Mouse (Mus musculus): ENCODE data around the gene Dydc2. TPM values are rescaled to one million over a fixed set of nuclear protein-coding genes. Genes with fewer than 3 reads are reported as not detected.

Gene Dydc2
- total RNA-seq, 2 experiments from 2014 or later = 0.80 to 0.90 TPM

DNA sequence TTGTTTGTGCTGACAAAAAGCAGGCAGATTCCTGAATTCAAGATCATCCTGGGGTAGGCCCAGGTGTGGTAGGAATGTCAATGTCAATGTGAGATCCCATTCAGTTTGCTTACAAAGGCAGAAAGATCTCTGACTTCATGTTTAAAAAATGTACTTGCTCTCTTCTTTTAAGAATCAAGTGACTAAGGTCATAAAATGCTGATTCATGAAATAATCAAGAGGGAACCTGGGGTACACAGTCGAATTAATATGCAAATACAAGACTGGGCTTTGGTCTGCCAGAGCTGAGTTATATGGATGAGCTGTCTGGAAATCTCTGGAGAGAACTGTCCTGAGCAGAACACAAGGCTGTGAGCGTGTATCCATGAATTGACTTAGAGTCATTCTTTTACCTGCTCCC is 21.6 kb downstream of the Dydc2 start:
- DNase-seq (ENCODE audit: low spot score in 2 of 2) = no peak

DNA sequence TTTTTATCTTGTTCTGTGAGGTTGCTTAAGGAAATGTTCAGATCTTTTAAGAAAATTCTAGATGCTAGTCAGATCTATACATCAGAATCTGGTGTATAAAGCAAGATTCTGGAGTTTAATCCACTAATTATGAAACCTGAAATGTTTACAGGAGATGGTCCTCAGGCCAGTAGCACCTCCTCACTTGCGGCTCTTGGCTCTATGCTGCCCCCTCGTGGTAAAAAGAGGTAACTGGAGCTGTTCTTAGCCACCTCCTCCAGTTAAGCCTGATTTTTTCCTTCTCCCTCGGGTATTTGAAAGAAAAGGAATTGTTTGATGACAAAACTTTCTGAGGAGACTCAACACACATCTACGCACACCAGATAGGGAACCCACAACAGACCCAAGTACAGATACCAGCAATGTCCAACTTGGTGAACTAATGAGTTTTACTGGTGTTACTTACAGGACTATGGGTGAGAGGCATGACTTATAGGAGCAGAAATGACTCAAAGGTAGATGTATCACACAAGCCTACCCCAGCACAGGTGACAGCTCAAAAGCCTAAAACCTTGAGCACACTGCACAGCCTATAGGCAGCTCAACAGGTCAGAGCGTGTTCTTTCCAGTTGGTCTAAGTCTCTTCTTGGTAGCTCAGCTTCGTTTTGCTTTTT is 33.7 kb downstream of the Dydc2 start:
- peak; percentile 59 to 61 for DNase-seq (ENCODE audit: low spot score in 2 of 2)

GRCm38 (mm10) chr14:41033135-41034110 is 35.6 kb downstream of the Dydc2 start:
- peak; percentile 51 to 69 for DNase-seq (ENCODE audit: low spot score in 2 of 2)

GRCm38 (mm10) chr14:41030989-41031513 is 38.0 kb downstream of the Dydc2 start:
- DNase-seq (ENCODE audit: low spot score in 2 of 2) = no peak

- DNase-seq (ENCODE audit: low spot score in 2 of 2) = no peak
Observed at GRCm38 (mm10) chr14:41029303-41029702, 39.7 kb downstream of the Dydc2 start.

DNA sequence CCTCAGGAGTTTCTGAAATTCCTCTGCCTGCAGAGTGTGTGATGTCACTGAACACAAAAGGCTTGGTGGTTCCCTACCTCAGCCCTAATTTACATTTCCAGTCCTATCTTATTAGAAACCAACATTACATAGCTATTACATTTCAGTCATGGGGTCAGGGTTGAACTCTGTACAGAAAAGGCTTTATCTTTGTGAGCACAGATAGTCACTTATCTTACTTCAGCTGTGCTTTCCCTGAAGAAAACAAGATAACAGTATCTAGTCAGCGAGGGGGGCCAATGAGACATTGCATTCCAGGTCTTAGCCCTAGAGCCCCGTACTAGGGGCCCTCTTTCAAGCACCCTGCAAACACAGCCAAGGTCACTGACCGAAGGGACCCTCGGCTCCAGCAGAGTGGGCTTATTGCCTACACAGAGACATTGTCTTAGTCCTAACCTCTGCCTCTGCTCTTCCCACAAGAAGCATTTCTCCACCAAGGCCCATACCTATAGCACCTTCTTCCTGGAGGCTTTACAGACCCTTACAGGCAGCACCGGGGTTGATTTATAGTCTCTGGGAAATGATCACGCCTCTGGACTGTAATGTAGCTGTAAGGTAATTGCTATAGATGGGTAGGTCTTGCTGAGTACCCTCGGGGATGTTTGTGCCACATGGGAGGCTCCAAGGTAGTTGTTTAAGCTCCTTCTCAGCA is 43.3 kb downstream of the Dydc2 start:
- no peak for DNase-seq (ENCODE audit: low spot score in 2 of 2)

DNA sequence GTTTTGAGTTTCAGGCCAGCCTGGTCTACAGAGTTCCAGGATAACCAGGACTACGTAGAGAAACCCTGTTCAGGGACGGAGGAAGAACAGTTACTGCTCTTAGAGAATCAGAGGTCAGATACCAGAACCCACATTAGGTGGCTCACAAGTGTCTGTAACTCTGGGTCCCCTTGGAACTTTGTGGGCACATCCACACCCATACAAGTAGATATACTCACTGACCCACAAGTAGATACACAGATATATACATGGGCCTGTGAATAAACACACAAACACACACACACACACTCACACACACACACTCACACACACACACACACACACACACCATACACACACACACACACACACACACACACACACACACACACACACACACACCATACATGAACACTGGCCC is 43.9 kb downstream of the Dydc2 start:
- no peak for DNase-seq (ENCODE audit: low spot score in 2 of 2)

DNA sequence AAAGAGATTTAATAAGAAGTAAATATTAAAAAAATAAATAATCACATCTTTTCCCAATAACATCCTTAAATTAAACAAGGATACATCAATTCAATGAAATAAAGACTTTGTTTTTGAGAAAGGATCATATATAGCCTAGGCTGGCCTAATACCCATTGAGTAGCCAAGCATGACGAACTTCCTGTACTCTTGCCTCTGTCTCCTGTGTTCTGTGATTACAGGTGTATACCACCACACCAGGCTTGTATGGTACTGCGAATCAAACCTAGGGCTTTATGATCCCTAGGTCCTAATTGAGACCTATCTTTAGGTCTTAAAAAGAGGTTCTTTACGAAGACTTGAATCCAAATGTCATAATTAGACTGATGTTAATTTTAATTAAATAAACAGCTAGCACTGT is 47.8 kb downstream of the Dydc2 start:
- DNase-seq (ENCODE audit: low spot score in 2 of 2) = no peak

GRCm38 (mm10) chr14:41017460-41017859 is 51.5 kb downstream of the Dydc2 start:
- no peak for DNase-seq (ENCODE audit: low spot score in 2 of 2)

DNA sequence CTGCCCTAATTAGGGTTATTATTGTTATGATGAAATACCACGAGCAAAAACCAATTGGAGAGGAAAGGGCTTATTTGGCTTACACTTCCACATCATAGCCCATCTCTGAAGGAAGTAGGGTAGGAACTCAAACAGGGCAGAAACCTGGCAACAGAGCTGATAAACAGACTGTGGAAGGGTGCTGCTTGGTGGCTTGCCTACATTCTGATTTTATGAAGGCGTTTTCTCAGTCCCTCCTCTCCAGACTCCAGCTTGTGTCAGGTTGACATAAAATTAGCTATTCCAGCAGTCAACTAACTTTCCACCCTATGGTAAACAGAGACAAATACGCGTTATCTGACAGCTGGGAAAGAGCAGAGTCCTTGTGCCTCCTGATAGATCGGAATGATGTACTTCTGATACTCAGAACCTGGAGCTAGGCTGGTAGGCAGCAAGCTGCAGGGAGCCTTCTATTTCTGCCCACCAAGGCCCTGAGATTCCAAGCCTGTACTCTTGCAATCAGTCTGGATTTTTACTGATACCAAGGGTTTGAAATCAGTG is 54.2 kb downstream of the Dydc2 start:
- no peak for DNase-seq (ENCODE audit: low spot score in 2 of 2)

GRCm38 (mm10) chr14:41013630-41014613 is 55.1 kb downstream of the Dydc2 start, which contains the start of gene Fam213a:
Gene Fam213a (minus strand): TSS chr14:41013788.
- DNase-seq (ENCODE audit: low spot score in 2 of 2) = peak; percentile 88

DNA sequence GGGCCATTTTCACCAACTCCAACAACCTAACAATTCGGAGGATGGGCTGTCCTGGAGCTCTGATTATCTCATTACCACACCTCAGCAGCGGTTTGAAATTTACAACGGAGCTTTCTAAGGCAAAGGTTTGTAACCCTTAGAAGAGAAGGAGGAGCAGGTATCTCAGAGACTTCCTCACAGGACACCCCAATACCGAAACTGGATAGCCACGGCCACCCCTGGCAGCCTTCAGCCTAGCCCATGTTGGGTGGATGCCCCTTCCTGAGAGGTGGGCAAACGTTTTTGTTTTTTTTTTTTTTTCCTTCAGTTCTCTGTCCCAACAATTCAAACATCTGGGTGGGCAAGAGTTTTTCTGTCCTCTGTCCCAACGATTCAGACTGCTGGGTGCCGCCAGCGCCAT is 55.9 kb downstream of the Dydc2 start:
- no peak for DNase-seq (ENCODE audit: low spot score in 2 of 2)

DNA sequence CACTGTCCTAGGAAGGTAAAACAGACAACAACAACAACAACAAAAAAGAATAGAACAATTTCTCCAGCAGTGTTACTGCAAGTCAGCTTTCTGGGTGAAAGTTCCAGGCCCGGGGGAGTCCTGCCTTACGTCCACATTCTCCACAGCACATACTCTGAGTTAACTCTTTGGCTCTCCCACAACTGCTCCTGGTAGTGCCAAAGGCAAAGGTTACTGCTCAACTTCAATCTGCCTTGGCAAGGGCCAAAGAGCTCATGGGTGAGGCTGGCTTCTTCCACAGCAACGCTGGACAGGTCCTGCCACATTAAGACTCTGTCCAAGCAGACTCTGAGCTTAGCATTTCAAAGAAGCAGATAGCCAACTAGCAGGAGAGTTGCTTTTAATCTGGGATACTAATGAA is 57.1 kb downstream of the Dydc2 start:
- no peak for DNase-seq (ENCODE audit: low spot score in 2 of 2)

DNA sequence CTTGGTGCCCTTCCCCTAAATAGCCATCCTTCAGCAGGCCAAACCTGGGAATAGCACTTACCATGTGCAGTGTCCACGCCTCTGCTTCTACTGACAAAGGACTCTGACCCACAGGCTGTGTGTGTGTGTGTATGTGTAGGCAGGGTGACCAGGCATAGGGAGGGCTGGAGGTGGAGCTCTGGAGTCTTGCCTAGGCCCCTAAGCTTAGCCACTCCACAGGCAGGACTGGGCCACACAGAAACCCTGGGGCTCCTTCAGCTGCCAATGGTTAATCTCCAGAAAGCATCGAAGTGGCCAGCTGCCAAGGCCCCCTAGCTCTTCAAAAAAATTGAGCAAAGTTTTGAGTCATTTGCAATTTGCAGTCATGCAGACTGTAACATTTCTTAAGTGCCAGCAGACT is 60.9 kb downstream of the Dydc2 start:
- no peak for DNase-seq (ENCODE audit: low spot score in 2 of 2)

DNA sequence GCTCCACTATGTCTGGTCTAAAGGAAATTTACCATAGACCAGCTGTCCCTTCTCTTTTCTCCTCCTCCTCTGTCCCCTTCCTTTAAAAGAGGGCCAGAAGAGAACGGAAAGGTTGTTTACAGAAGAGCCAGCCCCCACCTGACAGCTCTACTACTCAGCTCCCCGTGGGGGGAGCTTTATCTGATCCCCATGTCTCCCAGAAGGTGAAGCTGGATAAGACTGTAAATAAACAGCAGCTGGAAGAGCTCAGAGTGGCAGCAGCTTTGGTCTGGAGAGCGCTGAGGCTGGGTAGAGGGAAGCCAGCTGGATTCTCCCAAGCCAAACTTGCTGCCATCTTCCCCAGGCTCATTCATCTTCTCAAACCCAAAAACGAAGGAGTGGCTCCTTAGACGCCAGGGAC is 61.4 kb downstream of the Dydc2 start:
- no peak for DNase-seq (ENCODE audit: low spot score in 2 of 2)

DNA sequence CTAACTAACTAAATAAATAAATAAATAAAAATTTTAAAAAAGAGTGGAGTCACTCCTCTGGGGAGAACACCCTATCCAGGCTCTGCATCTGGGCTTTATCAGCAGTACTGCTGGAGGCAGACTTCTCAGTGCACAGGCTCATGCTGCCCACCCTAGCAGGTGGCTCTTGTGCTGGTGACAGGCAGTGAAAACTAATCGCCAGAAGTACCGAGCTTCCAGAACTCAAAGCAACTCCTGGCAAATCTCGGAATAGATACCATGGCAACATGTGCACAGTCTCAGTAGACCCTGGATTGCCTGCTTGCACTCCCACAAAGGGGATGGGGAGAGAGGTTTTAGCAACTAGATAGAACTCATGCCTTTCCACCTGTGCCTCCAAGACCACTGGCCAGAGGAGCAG is 62.1 kb downstream of the Dydc2 start:
- no peak for DNase-seq (ENCODE audit: low spot score in 2 of 2)

- no peak for DNase-seq (ENCODE audit: low spot score in 2 of 2)
Observed at GRCm38 (mm10) chr14:41006263-41006662, 62.7 kb downstream of the Dydc2 start.

GRCm38 (mm10) chr14:41005716-41006115 is 63.3 kb downstream of the Dydc2 start:
- no peak for DNase-seq (ENCODE audit: low spot score in 2 of 2)

DNA sequence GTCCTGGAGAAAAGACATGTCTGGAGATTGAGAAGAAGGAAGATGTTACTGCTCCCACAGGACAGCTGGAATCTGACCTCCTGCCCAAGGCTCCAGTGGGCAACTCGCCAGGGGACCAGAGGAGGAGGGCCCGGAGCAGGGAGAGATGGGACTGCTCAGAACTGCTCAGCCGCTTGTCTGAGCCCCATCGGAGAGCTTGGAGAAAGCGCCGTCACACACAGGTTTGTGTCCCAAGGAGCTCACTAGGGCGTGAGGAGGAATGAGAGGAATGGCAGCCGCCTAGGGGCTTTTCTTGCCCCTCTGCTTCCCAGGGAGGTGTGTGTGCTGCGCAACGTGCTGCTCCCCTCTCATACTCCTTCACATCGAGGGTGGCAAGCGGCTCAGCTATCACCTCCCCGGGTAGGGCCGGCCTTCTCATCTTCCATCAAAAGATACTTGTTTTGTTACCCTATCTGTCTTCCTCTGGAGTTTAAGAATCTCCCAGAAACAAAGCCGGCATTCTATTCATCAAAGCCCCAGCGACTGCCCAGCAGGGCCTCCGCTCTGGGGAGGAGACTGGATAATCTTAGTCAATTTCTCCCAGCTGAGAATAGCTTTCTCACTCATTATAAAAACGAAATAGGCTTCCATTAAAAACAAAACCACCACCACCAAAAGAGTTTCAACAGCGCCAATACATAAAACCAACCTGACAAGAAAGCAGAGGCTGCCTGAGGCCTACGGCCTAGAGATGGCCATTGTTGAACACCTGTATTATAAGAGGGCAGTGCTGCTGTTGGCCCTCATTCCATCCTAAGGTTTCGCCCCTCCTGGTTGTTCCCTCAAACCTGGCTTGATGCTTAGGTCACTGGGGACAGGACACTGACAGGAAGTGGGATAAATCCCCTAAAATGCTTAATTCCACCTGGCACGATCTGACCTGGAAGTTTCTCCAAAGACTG is 64.5 kb downstream of the Dydc2 start:
- DNase-seq (ENCODE audit: low spot score in 2 of 2) = peak; percentile 28 to 44

All from adrenal gland, adult 18-20 months (tissue).